Mouse (Mus musculus) ES-Bruce4 (cell line): ENCODE results near the gene Krt82.

ENCODE experiments used
- CTCF ChIP-seq: IDR thresholded peaks from one replicate; pipeline ENCODE4 v1.8.1; 2011; ENCODE audit warnings: low read depth, low read length
- EP300 ChIP-seq: IDR thresholded peaks from 2 replicates; pipeline ENCODE4 v1.6.1; 2011; ENCODE audit warnings: low read depth, low read length; ENCODE audit not compliant: insufficient read depth
- POLR2A ChIP-seq: IDR thresholded peaks from one replicate; pipeline ENCODE4 v1.8.1; 2011; ENCODE audit warnings: low read length; ENCODE audit not compliant: insufficient read depth

DNA sequence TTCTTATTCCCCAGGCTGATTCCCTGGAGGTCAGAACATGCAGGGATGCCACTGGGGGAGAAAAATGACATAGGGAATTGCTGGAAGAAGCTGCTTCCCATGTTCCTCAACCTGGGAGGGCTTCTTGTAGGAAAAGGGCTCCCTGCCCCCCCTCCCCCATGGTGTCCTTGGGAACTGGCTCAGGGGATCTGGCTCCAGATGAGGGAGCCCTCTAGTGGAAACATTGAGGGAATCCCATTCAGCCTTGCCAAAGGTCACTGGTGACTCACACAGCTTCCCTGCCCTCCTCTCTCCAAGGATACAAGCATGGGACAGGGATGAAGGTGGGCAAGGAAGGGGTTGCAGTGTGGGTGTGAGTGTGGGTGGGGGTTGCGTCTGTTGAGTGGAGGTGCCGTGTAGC is 53.3 kb downstream of the Krt82 start:
- TF ChIP-seq CTCF, result peak; percentile 66
- TF ChIP-seq POLR2A, result no peak
- no peak for TF ChIP-seq EP300
